Mouse (Mus musculus) erythroblast, embryonic 14.5 days (primary cell): ENCODE results near the gene Tssk6.

Experiments
- GATA1 ChIP-seq: IDR thresholded peaks from 2 replicates; pipeline ENCODE4 v1.6.1; 2012; ENCODE audit warnings: low read length, inconsistent platforms, mixed read lengths
- TAL1 ChIP-seq: IDR thresholded peaks from 3 replicates; pipeline ENCODE4 v1.6.1; 2012; ENCODE audit warnings: low read length, inconsistent platforms, mixed read lengths

- no peak for TF ChIP-seq TAL1
- no peak for TF ChIP-seq GATA1
These were observed 40.7 kb upstream of the Tssk6 start for GRCm38 (mm10) chr8:69861251-69861650.
